Mouse (Mus musculus): ENCODE results near the gene Cd28.

DNA sequence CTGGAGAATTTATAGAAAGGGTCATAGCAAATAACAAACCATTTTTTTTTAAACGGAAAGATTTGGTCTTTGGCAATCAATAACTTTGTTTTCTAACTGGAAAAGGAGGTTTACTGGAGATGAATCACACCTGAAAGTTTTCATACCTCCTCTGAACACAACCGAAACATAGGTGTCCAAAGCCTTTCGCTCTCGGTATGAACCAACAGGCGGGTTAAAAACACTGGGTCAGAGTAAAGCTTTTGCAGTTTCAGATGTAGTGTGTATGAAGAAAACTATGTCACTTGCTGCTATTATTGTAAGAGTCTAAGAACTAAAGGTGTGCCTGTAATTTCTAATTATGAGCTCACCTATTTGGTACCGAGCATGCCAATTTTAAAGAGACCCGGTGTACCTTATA is 55.2 kb downstream of the Cd28 start:
- TF ChIP-seq CTCF (IDR thresholded peaks at IDR 0.05): no peak
- no peak for TF ChIP-seq POLR2A (IDR thresholded peaks at IDR 0.05; ENCODE audit: insufficient read depth, low read depth, low read length)
- TF ChIP-seq EP300 (IDR thresholded peaks at IDR 0.05; ENCODE audit: insufficient read depth, low read depth, low read length): no peak
